Mouse (Mus musculus) lung, adult 2 months (tissue): ENCODE measurements around the gene Stpg4.

Source experiments
- CTCF ChIP-seq: fragments of 200-500 bp; IDR thresholded peaks from 2 replicates; pipeline ENCODE4 v1.5.1; 2011; ENCODE audit warnings: mild to moderate bottlenecking, low read length, control low read depth; ENCODE audit not compliant: insufficient read depth
- POLR2A ChIP-seq: fragments of 200-500 bp; IDR thresholded peaks from 2 replicates; pipeline ENCODE4 v1.6.1; 2011; ENCODE audit warnings: low read depth, mild to moderate bottlenecking, control low read depth, low read length, borderline replicate concordance; ENCODE audit errors: extremely low read depth

DNA sequence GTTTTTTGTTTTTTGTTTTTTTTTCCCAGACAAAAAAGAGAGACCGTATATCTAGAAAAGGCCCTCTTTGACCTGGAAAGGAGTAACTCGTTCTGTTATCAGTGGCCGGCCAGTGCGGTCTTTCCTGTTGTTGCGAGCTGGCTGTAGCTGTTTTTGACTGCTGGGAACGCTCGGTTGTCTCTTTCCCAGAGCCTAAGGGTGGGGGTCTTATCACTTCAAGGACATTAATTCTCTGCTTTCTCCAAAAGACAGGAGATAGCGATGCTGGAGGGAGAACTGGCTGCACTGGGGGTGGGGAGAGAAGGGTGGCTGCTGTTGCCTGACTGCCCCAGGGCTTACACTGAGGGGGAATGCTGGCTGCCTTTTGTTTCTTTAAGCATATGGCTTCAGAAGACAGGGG, 43.3 kb upstream of the Stpg4 start:
- TF ChIP-seq CTCF (no peak), POLR2A (no peak)
